Mouse (Mus musculus) brain, adult 2 months (tissue): Measurements from ENCODE around the gene Tsfm.
"Not testable (repeated sequence)": the region's sequence is repeated elsewhere in the genome, so short reads cannot be mapped to it uniquely, and the experiment has no call there.

Experiments
- DNase-seq: peaks from one replicate; pipeline ENCODE4 v3.0.0; 2011; ENCODE audit warnings: low read depth, low spot score

Gene Tsfm

DNA sequence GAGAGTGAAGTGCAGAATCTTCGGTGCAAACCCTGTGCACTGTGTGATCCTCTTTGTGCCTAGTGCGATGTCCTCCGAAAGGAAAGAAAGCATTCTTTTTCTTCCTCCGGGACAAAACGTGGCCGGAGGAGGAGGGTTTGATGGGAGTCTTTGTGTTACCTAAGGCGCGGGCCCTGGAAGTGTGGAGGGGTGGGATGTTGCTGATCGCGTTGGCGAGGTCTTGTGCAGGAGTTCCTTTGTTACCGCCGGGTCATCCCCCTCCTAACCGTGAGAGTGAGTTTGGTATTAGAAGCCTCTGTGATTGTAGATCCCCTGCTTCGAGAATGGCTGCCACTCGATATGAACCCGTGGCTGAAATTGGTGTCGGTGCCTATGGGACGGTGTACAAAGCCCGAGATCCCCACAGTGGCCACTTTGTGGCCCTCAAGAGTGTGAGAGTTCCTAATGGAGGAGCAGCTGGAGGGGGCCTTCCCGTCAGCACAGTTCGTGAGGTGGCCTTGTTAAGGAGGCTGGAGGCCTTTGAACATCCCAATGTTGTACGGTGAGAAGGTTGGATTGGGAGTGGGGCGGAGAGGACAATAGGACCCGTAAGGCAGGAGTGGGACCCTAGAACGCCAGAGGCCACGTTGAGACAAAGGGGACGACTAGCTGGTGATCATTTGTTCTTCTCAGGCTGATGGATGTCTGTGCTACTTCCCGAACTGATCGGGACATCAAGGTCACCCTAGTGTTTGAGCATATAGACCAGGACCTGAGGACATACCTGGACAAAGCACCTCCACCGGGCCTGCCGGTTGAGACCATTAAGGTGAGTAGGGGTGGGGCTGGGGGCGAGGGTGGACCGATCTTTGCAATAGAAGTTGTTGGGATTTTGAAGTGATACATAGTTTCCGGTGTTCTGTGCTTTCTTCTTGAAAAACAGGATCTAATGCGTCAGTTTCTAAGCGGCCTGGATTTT, 33.6 kb upstream of the Tsfm start:
- no peak for DNase-seq

DNA sequence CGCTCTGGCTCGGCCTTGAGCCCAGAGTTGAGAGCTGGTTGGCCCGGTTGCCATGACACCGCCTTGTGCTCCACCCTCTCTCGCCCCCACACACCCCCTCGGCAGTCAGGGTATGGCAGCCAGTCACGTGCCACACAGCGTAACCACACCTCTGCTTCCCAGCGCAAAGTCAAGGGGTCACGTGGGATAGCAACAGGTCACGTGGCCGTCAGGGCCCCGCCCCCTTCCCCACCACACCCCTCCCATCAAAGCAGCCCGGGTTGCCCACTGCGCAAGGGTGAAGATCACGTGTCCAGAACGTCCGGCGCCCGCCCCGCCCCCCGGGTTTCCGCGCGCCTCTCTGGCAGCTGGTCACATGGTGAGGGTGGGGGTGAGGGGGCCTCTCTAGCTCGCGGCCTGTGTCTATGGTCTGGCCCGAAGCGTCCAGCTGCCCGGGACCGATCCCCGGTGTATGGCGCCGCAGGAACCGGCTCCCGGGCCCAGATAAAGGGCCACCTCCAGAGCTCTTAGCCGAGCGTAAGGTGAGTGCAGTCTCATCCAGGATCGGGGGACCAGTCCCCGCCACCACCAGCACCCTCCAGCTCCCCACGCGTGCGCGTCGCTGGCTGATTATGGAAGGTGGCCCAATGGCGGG, 32.7 kb upstream of the Tsfm start, which contains the start of gene Cdk4:
Cdk4 (plus strand) TSS at position 296 of the 634 bp plus-strand sequence.
- peak; percentile 100 for DNase-seq

DNA sequence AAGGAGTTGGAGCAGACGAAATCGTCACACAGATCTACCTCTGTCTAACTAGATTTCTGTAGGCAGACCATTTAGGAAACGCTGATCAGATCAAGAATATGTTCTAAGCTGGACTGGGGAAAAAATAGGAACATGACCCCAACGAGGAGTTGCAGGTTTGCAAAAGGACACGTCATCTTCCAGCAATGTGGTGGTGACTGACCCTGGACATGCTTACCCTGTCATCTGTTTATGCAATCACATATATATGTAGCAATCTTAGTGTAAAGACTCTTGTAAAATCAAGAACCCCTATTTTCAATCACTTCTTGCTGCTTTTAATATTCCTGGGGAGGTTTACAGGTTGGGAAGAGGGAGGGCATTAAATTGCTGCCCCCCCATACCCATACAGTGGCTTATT, 31.9 kb upstream of the Tsfm start:
- no peak for DNase-seq

DNA sequence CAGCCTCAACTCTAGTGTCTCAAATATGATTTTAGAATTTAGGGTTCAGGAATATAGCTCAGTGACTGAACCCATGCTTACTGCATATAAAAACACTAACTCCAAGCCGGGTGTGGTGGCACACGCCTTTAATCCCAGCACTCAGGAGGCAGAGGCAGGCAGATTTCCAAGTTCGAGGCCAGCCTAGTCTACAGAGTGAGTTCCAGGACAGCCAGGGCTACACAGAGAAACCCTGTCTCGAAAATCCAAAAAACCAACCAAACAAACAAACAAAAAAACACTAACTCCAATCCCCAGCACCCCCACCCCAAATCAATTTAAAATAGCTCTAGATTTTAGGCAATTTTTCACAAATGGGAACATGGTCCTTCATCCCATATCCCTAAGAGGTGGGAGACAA, 31.5 kb upstream of the Tsfm start:
- not testable (repeated sequence) for DNase-seq

DNA sequence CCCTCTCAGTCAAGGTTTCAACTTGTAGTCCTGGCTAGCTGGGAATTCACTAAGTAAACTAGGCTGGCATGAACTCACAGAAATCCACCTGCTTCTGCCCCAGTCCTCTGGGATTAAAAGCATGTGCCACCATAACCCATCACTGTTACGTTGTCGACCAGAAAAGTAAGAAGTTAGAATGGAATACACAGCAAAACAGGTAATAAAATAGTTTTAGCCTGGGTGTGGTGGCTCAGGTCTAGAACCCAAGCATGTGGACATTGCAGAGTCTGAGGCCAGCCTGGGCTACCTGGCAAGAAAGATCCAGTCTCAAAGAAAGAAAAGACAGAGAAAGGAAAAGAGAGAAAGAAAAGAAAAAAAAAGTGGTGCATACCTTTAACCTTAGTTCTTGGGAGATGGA, 30.9 kb upstream of the Tsfm start:
- no peak for DNase-seq

DNA sequence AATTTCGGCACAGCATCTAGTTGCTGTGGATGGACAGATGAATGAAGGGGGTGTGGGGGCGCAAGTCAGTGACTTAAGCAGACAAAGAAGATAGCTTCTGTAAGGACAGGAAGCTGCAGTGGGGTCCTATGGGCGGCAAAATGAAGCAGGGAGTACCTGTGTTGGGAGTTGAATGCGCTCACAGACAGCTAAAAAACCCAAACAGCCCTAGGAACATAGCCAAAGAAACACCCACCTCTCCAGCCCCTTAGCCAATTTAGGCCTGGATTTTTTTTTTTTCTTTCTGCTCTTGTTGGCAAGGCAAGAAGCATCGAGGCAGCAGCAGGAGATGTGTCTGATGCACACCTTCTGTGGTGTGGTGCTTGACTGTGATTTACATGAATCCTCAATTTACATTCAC, 30.4 kb upstream of the Tsfm start:
- no peak for DNase-seq

DNA sequence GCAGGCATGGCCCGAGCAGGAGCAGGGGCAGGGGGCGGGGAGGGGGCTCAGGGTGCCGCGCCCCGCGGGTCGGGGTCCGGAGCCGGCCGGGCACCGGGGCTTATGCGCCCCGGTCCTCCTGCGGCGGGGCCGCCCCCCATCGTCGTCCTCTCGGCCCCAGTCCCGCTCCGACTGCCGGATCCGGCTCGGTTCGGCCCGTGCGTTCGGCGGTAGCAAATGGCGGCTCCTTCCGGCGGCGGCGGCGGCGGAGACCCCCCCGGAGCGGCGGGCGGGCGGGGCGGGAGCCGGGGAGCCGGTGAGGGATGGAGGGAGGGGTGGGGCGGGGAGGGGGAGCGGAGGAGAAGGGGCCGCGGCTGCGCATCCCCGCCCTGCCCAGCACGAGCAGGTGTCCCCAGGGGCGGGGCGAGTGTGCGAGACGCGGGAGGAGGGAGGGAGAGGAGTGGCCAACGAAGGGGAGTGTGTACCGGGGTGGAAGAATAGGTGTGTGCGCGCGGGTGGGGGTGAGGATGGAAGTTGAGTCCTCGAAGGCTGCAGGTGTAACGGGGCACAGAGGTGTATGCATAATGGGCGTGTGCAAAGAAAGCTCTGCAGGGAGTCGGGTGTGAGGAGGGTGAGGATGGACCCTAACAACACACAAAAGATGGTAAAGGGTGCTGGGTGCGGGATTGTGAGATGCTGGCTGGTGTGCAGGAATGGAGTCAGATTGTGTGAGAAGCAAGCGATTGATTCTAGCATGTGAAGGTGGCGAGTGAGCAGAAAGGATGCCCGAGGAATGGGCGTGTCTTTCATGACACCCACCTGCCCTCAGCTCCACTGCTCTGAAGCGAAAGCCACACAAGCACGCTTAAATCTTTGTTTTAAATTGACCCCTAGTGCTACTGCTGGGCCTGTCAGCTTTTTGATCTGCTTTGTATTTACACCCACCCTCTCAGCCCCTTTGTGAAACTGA, 29.6 kb upstream of the Tsfm start, which contains the start of gene March9:
March9 (minus strand) TSS at position 217 of the 949 bp plus-strand sequence.
- peak; percentile 94 for DNase-seq

DNA sequence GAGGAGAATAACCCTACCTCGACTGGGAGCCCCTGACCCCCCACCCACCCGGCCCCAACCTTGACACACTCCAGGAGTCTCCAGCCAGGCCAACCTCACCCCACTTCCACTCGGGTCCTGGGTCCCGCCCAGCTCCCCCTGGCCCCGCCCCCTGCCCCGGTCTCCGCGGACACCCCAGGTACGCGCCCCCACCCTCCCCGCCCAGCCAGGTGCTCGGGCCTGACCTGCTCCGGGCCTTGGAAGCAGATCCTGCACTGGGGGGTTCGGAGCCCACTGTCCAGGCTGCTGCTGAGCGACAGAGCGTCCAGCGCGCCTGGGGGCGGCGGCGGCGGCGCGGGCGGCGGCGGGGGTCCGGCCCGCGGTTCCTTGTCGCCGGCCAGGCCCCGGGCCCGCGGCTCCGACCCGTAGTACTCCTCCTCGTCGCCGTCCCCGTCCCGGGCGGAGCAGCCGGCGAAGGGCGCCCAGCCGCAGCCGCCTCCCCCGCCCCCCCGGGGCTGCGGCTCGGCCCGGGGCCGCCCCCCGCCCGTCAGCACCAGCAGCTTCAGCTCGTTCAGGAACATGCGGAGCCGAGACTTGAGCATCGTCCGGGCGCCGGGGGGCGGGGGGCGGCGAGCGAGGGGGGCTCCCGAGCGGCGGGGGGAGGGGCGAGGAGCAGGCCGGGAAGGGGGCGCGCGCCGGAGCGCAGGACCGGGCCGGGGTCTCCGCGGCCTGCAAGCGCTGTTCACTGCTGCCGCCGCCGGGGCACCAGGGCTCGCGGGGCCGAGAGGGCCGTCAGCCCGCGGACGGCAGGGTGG, 28.7 kb upstream of the Tsfm start:
- DNase-seq = no peak

DNA sequence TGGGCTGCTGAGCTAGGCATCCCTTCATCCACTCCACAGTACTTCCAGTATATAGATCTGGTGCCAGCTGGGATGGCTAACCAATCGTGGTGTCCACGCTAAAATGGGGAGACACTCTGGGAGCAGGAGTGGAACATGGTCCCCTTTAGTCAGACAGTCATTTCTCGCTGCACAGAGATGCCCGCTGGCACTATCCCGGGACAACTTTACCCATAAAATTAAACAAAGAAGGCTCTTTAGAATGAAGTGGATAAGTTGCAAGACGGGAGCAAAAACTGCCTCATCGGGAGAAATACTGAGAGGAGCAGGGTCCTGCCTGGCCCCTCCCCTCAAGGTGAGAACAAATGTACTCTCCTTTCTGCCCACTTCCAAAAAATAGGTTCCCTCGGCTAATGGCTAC, 28.1 kb upstream of the Tsfm start:
- DNase-seq = no peak

DNA sequence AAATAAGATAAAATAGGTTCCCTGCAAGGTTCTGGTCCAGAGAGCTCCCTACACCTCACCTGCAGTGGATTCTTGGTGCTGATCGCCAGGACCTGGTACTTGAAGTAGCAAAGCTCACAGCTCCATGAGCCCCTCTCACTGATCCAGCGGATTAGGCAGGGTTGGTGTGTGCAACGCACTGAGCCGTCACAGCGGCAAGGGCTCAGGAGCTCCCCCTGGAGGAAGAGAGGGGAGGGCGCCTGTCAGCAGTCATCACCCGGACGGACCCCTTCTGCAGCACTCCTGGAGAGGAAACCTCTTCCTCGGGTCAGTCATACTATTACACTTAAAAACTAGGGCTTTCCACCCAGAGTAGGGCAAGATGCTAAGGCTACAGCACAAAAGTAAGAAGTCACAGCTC, 27.5 kb upstream of the Tsfm start:
- DNase-seq = peak; percentile 79

DNA sequence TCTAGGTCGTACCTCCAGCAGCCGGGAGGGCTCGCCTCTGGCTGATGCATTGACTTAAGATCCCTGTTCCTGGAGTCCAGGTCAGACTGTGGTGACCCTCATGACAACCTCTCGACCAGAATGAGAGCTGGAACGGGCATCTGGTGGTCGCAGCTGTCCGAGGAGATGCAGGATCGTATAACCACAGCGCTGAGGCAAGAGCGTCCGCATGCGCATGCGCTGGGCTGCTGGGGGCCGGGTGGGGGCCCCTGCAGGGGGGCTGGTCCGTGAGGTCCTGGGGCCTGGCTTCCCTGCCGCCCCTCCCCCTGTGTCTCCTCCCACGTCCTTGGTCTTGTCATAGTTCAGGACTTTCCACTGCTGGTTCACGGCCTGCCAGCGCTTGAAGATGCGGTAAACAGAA, 25.9 kb upstream of the Tsfm start:
- DNase-seq = no peak

DNA sequence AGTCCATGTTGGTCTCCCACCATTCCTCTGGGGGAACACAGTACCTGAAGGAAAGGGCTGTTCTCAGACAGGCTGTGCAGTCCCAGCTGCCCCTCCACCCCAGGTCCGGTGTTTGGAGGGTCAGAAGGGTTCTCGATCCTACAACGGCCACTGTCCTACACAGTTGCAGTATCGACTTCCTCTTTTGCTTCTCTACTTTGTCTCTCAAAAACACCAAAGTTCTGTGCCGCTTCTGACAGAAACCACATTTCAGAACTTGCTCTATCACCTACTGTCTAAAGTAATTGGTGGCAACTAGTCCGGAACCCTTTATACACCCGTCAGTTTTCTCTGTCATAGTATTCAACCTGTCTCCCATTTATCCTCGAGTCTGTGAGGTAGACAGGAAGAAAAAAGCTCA, 24.8 kb upstream of the Tsfm start:
- DNase-seq = no peak

DNA sequence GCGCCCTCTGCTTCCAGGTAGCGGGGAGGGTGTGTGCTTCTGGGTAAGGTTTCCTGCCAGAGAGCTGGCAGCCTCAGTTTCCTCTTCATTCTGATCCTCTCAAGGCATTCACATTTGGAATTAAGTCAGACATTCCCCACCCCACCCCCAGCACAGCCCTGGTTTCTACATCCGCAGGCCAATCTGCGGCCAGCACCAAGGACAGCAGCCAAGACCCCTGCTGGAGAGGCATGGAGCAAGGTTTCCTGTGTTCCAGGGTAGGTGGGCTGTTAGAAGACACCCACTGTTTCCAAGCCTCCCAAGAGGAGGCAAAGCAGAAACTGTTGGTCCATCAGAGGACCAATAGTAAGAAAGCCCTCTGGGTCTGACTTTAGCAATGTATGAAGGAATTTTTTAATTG, 24.0 kb upstream of the Tsfm start:
- no peak for DNase-seq

DNA sequence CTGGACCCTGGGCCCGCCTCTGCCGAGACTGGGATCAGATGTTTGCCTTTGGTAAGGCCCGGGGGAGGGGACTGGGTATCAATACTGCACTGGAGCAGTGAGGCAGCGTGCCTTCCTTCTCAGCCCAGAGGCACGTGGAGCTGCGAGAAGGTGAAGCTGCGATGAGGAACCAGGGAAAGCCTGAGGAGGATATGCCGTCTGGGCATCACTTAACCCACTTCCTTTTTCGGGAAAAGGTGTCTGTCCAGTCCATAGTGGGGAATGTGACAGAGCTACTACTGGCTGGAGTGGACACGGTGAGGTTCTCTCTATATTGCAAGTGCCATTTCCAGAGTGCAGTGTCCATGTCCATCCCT, 19.5 kb upstream of the Tsfm start:
- DNase-seq = no peak

DNA sequence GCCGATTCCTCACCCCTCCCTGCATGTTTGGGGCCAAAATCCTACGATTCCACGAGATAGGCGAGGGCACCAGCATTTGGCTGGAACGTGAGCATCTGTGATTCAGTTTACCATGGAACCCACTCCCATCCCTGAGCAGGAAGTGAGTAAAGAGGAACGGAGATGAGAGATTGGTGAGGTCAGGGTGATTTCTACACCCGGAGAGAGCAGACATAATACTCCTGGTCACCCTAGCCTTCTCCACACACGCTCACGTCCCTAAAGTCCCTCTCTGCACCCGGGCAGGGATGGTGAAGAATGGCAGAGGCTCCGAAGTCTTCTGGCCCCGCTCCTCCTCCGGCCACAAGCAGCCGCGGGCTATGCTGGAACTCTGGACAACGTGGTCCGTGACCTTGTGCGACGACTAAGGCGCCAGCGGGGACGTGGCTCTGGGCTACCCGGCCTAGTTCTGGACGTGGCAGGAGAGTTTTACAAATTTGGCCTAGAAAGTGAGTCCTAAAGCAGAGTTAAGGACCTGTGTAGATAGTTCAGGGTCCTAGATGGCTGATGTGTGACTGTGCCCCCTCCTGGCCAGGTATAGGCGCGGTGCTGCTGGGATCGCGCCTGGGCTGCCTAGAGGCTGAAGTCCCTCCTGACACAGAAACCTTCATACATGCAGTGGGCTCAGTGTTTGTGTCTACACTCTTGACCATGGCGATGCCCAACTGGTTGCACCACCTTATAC, 18.9 kb upstream of the Tsfm start:
- no peak for DNase-seq

DNA sequence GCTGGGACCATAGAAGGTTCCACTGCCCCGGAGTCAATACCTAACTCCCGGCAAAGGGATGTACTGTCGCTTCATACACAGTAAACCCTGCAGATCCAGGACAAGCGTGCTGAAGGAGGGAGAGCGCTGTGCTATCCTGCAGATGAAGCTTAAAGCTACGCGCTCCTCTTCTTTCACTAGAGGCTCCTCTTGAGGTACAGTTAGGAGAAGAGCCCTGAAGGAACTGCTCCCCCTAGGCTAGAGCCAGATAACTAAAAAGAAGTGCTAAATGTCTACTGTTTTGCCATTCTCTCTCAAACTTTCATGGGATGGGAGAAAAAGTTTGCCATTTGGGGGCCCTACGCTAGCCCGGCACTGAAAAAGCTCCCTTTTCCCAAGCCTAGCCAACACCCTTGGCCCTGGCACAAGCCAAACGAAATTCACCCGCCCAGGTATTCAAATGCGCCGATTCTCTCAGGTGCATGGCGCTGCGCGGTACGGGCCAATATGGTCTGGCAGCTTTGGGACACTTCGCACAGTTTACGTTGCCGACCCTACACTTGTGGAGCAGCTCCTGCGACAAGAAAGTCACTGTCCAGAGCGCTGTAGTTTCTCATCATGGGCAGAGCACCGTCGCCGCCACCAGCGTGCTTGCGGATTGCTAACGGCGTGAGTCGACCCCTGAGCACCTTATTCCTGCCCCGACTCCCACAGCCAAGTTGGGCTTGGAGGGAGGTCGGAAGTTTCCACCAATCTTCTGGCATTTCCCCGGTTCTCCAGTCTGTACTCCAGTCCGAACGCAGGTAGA, 18.2 kb upstream of the Tsfm start:
- peak; percentile 53 for DNase-seq

DNA sequence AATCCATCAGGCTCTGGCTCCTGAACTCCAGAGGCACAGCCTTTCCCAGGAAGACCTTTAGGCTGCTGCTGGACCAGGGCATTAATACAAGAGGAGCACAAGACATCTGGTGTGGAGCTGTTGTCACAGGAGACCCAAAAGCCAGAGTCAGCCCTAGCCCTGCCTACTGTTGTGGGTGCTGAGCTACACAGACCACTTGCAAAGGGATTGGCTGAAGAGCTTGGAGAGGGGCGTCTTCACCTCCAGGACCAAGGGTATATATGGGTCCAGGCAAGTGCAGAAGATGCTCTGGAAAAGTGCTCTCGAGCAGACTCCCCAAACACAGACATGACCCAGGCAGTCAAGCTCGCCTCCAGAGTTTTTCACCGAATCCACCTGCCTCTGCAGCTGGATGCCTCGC, 17.3 kb upstream of the Tsfm start, which contains the start of gene Cyp27b1:
Cyp27b1 (plus strand) TSS at position 297 of the 400 bp plus-strand sequence.
- no peak for DNase-seq

DNA sequence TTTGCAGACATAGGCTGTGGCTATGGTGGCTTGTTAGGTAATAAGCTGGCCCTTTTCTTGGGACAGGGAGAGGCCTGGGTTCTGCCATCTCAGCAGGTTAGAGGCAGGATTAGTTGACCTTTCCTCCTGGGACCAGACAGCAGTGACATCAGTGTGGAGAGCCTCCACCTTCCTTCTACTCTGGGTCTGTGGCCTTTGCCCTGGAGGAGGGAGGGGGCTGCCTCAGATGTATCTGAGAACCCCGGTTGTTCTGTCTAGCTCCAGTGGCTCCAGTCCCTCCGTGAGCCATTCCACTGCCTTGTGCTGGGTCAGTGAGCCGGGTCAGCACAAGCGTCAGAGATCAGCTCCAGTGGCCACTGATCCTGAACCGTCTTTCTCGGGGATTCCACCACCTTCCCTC, 12.5 kb upstream of the Tsfm start:
- no peak for DNase-seq

DNA sequence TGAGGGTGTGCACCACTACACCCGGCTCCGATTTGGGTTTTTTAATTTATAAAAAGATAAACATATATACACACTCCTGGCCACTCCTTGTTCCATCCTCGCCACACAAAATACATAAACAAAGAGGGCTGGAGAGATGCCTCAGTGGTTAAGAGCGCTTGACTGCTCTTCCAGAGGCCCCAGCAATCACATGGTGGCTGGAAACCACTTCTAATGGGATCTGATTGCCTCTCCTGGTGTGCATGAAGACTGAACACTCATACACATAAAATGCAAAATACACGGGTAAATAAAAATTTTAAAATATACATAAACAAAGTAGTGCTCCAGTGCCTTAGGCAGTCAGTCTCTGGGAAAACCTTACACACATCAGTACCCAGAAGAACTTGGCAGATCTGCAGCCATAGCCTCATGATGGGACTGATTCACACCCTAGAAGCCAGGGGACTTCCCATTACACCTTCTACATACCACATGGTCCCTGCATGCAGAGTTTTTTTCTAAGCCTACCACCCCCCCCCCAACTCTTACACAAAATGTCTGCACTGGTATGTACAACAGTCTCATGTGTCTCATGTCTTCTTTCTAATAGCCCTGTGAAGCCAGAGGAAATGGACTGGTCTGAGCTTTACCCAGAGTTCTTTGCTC, 12.0 kb upstream of the Tsfm start:
- no peak for DNase-seq
